Mouse (Mus musculus) MEL (cell line): ENCODE measurements around the gene Acsbg1. TPM values are rescaled to one million over a fixed set of nuclear protein-coding genes. Genes with fewer than 3 reads are reported as not detected.
A peak's percentile ranks its signal among the peaks of the same experiment; 100 is the strongest.

Experiments used
- DNase-seq: peaks from one replicate; pipeline ENCODE4 v3.0.0; 2011; ENCODE audit warnings: low read depth, low spot score
- H3K27ac ChIP-seq: 2 replicates; pipeline ENCODE4 v1.5.1; 2012; ENCODE audit warnings: low read depth, mild to moderate bottlenecking, control low read depth, low read length, moderate library complexity; ENCODE audit not compliant: control insufficient read depth
- H3K27me3 ChIP-seq, 2 experiments: fragments of 150-350 bp in 1 of 2; sonication (generic) in 1 of 2; 2 replicates each; pipeline ENCODE4 v1.6.1; 2012; ENCODE audit warnings: low read length in 2 of 2, mild to moderate bottlenecking in 2 of 2, improper control_type of control experiment in 1 of 2, moderate library complexity in 1 of 2; ENCODE audit not compliant: insufficient read depth in 2 of 2, control insufficient read depth in 1 of 2
- H3K36me3 ChIP-seq, 2 experiments: 2 replicates each; pipeline ENCODE4 v1.6.1; 2012 to 2014; ENCODE audit warnings: low read length in 2 of 2, improper control_type of control experiment in 1 of 2, inconsistent platforms in 1 of 2, mild to moderate bottlenecking in 1 of 2; ENCODE audit not compliant: insufficient read depth in 2 of 2, control insufficient read depth in 1 of 2
- H3K4me1 ChIP-seq, 2 experiments: fragments of 150-350 bp in 1 of 2; sonication (generic) in 1 of 2; 2 replicates each; pipeline ENCODE4 v1.6.1; 2012; ENCODE audit warnings: low read length in 2 of 2, improper control_type of control experiment in 1 of 2, mild to moderate bottlenecking in 1 of 2; ENCODE audit not compliant: insufficient read depth in 2 of 2, control insufficient read depth in 1 of 2
- H3K4me3 ChIP-seq, 2 experiments: fragments of 150-350 bp in 1 of 2; sonication (generic) in 1 of 2; 2 replicates each; pipeline ENCODE4 v1.5.1; 2012; ENCODE audit warnings: low read depth in 2 of 2, low read length in 2 of 2, mild to moderate bottlenecking in 2 of 2, moderate library complexity in 2 of 2, control low read depth in 1 of 2, improper control_type of control experiment in 1 of 2; ENCODE audit not compliant: control insufficient read depth in 1 of 2, insufficient read depth in 1 of 2
- H3K79me2 ChIP-seq: 2 replicates; pipeline ENCODE4 v1.6.1; 2012; ENCODE audit warnings: mild to moderate bottlenecking, low read length, moderate library complexity; ENCODE audit not compliant: control insufficient read depth, poor library complexity, insufficient read depth
- H3K9ac ChIP-seq: 2 replicates; pipeline ENCODE4 v1.6.1; 2012; ENCODE audit warnings: low read depth, mild to moderate bottlenecking, control low read depth, low read length, moderate library complexity; ENCODE audit not compliant: control insufficient read depth, poor library complexity, severe bottlenecking
- H3K9me3 ChIP-seq: fragments of 150-350 bp; sonication (generic); replicated peaks from 2 replicates; pipeline ENCODE4 v1.6.1; 2012; ENCODE audit warnings: mild to moderate bottlenecking, low read length, improper control_type of control experiment, moderate library complexity; ENCODE audit not compliant: insufficient read depth
- CHD1 ChIP-seq: IDR thresholded peaks from 2 replicates; pipeline ENCODE4 v1.6.1; 2012; ENCODE audit warnings: low read depth, mild to moderate bottlenecking, inconsistent platforms, low read length, improper control_type of control experiment
- CHD2 ChIP-seq: IDR thresholded peaks from 2 replicates; pipeline ENCODE4 v1.6.1; 2011; ENCODE audit warnings: low read length, improper control_type of control experiment
- ELF1 ChIP-seq: IDR thresholded peaks from 2 replicates; pipeline ENCODE4 v1.6.1; 2014; ENCODE audit warnings: low read depth, mild to moderate bottlenecking, inconsistent platforms, low read length, improper control_type of control experiment, moderate library complexity
- GABPA ChIP-seq: IDR thresholded peaks from 2 replicates; pipeline ENCODE4 v1.6.1; 2012; ENCODE audit warnings: low read depth, mild to moderate bottlenecking, inconsistent platforms, low read length, improper control_type of control experiment, moderate library complexity
- MAFK ChIP-seq: IDR thresholded peaks from 2 replicates; pipeline ENCODE4 v1.6.1; 2011; ENCODE audit warnings: low read depth, mild to moderate bottlenecking, low read length, improper control_type of control experiment, borderline replicate concordance
- MEF2A ChIP-seq: IDR thresholded peaks from 2 replicates; pipeline ENCODE4 v1.6.1; 2014; ENCODE audit warnings: low read depth, mild to moderate bottlenecking, inconsistent platforms, low read length, improper control_type of control experiment; ENCODE audit not compliant: poor library complexity, insufficient replicate concordance, severe bottlenecking; ENCODE audit errors: extremely low read depth
- MXI1 ChIP-seq: IDR thresholded peaks from 2 replicates; pipeline ENCODE4 v1.6.1; 2011; ENCODE audit warnings: mild to moderate bottlenecking, low read depth, low read length, improper control_type of control experiment
- MYC ChIP-seq: IDR thresholded peaks from 2 replicates; pipeline ENCODE4 v1.6.1; 2011; ENCODE audit warnings: low read depth, mild to moderate bottlenecking, low read length, improper control_type of control experiment, moderate library complexity
- NELFE ChIP-seq: IDR thresholded peaks from 2 replicates; pipeline ENCODE4 v1.6.1; 2011; ENCODE audit warnings: low read depth, low read length, improper control_type of control experiment
- NRF1 ChIP-seq: IDR thresholded peaks from 2 replicates; pipeline ENCODE4 v1.6.1; 2014; ENCODE audit warnings: low read depth, mild to moderate bottlenecking, inconsistent platforms, low read length, improper control_type of control experiment, moderate library complexity; ENCODE audit not compliant: poor library complexity, insufficient read depth, severe bottlenecking
- POLR2A ChIP-seq, 2 experiments: IDR thresholded peaks; 2 replicates each; pipeline ENCODE4 v1.6.1; 2011 to 2012; ENCODE audit warnings: low read length in 2 of 2, mild to moderate bottlenecking in 2 of 2, control low read depth in 1 of 2, improper control_type of control experiment in 1 of 2, low read depth in 1 of 2, moderate library complexity in 1 of 2; ENCODE audit not compliant: control insufficient read depth in 1 of 2, insufficient read depth in 1 of 2, poor library complexity in 1 of 2
- POLR2AphosphoS2 ChIP-seq: IDR thresholded peaks from 2 replicates; pipeline ENCODE4 v1.6.1; 2011; ENCODE audit warnings: low read length, improper control_type of control experiment
- UBTF ChIP-seq: IDR thresholded peaks from 2 replicates; pipeline ENCODE4 v1.6.1; 2012; ENCODE audit warnings: low read depth, mild to moderate bottlenecking, inconsistent platforms, low read length, improper control_type of control experiment, moderate library complexity, borderline replicate concordance; ENCODE audit not compliant: insufficient read depth
- USF1 ChIP-seq: IDR thresholded peaks from 2 replicates; pipeline ENCODE4 v1.6.1; 2014; ENCODE audit warnings: low read depth, mild to moderate bottlenecking, inconsistent platforms, low read length, improper control_type of control experiment, moderate library complexity
- ZKSCAN1 ChIP-seq: IDR thresholded peaks from 2 replicates; pipeline ENCODE4 v1.6.1; 2012; ENCODE audit warnings: low read depth, mild to moderate bottlenecking, inconsistent platforms, low read length, improper control_type of control experiment, moderate library complexity
- polyA plus RNA-seq, 2 experiments: library from polyadenylated mRNA; stranded (reverse) in 1 of 2; unstranded in 1 of 2; fragments of >175 nt in 1 of 2; fragments of >200 nt in 1 of 2; gene quantifications; 2 replicates each; pipeline versions ENCODE4 v1.2.1 to v1.2.4; 2012; ENCODE audit warnings: low replicate concordance in 2 of 2, low read depth in 1 of 2; ENCODE audit not compliant: insufficient read length in 2 of 2, insufficient read depth in 1 of 2, missing spikeins in 1 of 2
- total RNA-seq: library from RNA; depleted of rRNA; stranded (reverse); fragments of 300-350 nt; gene quantifications from 2 replicates; pipeline ENCODE4 v1.2.3, GENCODE M21; 2012

Acsbg1 gene
- total and polyA plus RNA-seq, 3 experiments = 8.3 to 8.8 TPM; not detected in 1

DNA sequence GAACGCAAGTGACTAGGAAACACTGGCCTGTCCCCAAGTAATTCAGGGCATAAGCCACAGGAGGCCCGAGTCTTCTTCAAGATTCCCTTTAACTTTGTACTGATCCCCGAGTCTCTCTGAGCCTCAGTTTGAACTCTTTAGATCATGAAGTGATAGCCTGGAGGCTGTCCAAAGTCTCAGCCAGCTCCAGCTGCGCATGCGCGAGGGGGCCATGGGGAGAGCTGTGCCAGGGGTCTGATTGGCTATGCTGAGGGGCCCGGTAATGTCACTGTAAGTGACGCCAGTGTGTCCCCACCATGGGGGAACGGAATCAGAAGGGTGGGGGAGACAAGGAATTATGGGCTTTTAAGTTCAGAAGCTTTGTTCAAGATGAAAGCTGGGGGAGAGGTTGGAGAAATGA is 2.7 kb upstream of the Acsbg1 start:
- peak; percentile 58 for DNase-seq
- Histone ChIP-seq H3K9ac (peak overlapping the region; percentile 38; the same call in 1 of the 2 replicates), H3K27me3 (no peaks in the 10 kb centered on the region)
- TF ChIP-seq NELFE = peak; percentile 21; the same call in 1 of the 2 replicates
- TF ChIP-seq POLR2A (IDR thresholded peaks at IDR 0.05; ENCODE audit: control insufficient read depth in 1 of 2, insufficient read depth in 1 of 2, low read depth in 1 of 2, low read length in 2 of 2, poor library complexity in 1 of 2) = no peak
- no peak for TF ChIP-seq UBTF
- TF ChIP-seq MAFK = no peak
- no peak for TF ChIP-seq USF1
- TF ChIP-seq MEF2A = no peak
- TF ChIP-seq POLR2AphosphoS2 = no peak
- peak; percentile 87 for TF ChIP-seq NRF1
- TF ChIP-seq, all 39 proteins: peak for 2
- Histone ChIP-seq H3K9me3 (no peaks in the 10 kb centered on the region), H3K4me3 (peak overlapping the region; percentile 35 to 51; a peak in 3 of 4 replicates), H3K79me2 (no peaks in the 10 kb centered on the region), H3K36me3 (peaks cover 0 to 7% of the 10 kb centered on the region in 2 experiments; a peak in 2 of 4 replicates), H3K4me1 (peaks cover 6 to 8% of the 10 kb centered on the region in 2 experiments; a peak in 2 of 4 replicates), H3K27ac (no peak overlapping the region)

DNA sequence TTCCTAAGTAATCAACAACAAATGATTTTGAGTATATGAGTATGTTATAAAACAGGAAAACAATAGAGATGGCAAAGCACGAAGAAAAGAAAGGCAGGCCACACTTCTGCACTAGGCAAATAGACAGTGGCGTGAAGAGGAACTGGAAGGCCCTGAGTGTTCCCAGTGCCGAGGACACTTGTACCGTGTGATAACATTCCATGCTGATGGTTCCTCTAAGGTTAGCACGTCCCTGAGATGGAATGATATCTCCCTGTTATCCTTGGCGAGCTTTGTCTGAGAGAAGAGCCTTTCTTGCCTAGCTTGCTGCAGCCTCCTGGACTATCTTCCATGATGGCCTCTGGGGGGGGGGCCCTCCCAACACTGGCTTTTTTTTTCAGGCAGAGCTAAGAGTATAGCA is 2.9 kb downstream of the Acsbg1 start:
- H3K27me3 ChIP-seq = no peaks in the 10 kb centered on the region; a peak in 1 of 4 replicates
- H3K79me2 ChIP-seq = no peaks in the 10 kb centered on the region
- H3K9ac ChIP-seq = no peak overlapping the region
- H3K4me3 ChIP-seq = no peak overlapping the region
- peaks cover 0 to 7% of the 10 kb centered on the region in 2 experiments; a peak in 2 of 4 replicates for H3K36me3 ChIP-seq
- peaks cover 6 to 8% of the 10 kb centered on the region in 2 experiments; a peak in 2 of 4 replicates for H3K4me1 ChIP-seq
- TF ChIP-seq MAFK (no peak), GABPA (no peak), NRF1 (no peak), UBTF (no peak), ZKSCAN1 (no peak), ELF1 (no peak), USF1 (no peak), MXI1 (no peak), MYC (no peak)
- DNase-seq = no peak
- H3K27ac ChIP-seq = no peak overlapping the region
- H3K9me3 ChIP-seq = no peaks in the 10 kb centered on the region

DNA sequence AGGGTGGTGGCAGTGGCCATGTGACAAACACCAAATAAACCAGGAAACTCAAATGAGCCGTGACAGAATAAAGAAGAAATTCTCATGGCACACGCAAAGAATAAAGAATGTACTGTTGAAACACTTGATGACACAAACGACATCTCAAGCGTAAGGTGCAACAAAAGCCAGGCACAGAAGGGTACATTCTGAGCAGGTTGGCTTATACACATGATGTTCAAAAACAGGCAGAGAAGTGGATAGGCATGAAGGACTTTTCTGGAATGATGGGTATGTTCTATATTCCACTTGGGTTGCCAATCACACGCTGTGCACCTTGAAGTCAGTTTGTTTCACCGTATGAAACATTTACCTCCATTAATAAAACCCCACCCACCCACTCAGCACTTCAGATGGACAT is 5.3 kb downstream of the Acsbg1 start:
- H3K4me1 ChIP-seq = no peaks in the 10 kb centered on the region; a peak in 2 of 4 replicates
- H3K79me2 ChIP-seq = no peaks in the 10 kb centered on the region
- H3K9ac ChIP-seq = no peak overlapping the region
- no peaks in the 10 kb centered on the region; a peak in 1 of 4 replicates for H3K27me3 ChIP-seq
- no peaks in the 10 kb centered on the region for H3K9me3 ChIP-seq
- H3K4me3 ChIP-seq = no peak overlapping the region
- no peak overlapping the region for H3K27ac ChIP-seq
- TF ChIP-seq MEF2A (no peak), CHD2 (no peak), CHD1 (no peak)
- no peak for DNase-seq
- no peaks in the 10 kb centered on the region; a peak in 1 of 4 replicates for H3K36me3 ChIP-seq
